Mouse (Mus musculus): Measurements from ENCODE around the gene Selenom. TPM values are rescaled to one million over a fixed set of nuclear protein-coding genes. Genes with fewer than 3 reads are reported as not detected.

The Selenom gene
- polyA plus RNA-seq, 2 experiments, result 201 to 214 TPM

GRCm38 (mm10) chr11:3536082-3536481 is 21.6 kb downstream of the Selenom start:
- TF ChIP-seq POLR2A (IDR thresholded peaks at IDR 0.05; ENCODE audit: borderline replicate concordance, extremely low read depth, insufficient read depth, insufficient read length), result no peak
- Histone ChIP-seq H3K9me3 (ENCODE audit: control insufficient read depth, low read length) (no peaks in the 10 kb centered on the region), H3K27ac (replicated peaks; ENCODE audit: low read depth, low read length) (peak overlapping the region; percentile 90), H3K4me3 (replicated peaks; ENCODE audit: low read length) (peak overlapping the region; percentile 44), H3K4me2 (replicated peaks; ENCODE audit: low read depth, low read length, severe bottlenecking) (peak overlapping the region; percentile 62), H3K9ac (ENCODE audit: low read depth, low read length, severe bottlenecking) (peak overlapping the region; percentile 58), H3K36me3 (ENCODE audit: control insufficient read depth, insufficient read depth, low read length) (peaks cover 39% of the 10 kb centered on the region), H3K4me1 (ENCODE audit: control insufficient read depth, insufficient read depth, low read length) (peaks cover 28% of the 10 kb centered on the region), H3K27me3 (ENCODE audit: control insufficient read depth, insufficient read depth, low read length) (no peaks in the 10 kb centered on the region)
- no peak for ATAC-seq (ENCODE audit: low FRiP score, low read depth)
- WGBS, result 32% methylated on average over 5 of the region's 5 CpGs
- DNase-seq (ENCODE audit: low spot score), result no peak

- WGBS, result 82% methylated on average over 5 of the region's 5 CpGs
- peaks cover 32% of the 10 kb centered on the region for H3K36me3 ChIP-seq (ENCODE audit: control insufficient read depth, insufficient read depth, low read length)
- TF ChIP-seq POLR2A (IDR thresholded peaks at IDR 0.05; ENCODE audit: borderline replicate concordance, extremely low read depth, insufficient read depth, insufficient read length), result no peak
- H3K27ac ChIP-seq (replicated peaks; ENCODE audit: low read depth, low read length), result no peak overlapping the region
- peaks cover 28% of the 10 kb centered on the region for H3K4me1 ChIP-seq (ENCODE audit: control insufficient read depth, insufficient read depth, low read length)
- peak overlapping the region; percentile 44; the same call in 1 of the 2 replicates for H3K4me3 ChIP-seq (replicated peaks; ENCODE audit: low read length)
- H3K4me2 ChIP-seq (replicated peaks; ENCODE audit: low read depth, low read length, severe bottlenecking), result peak overlapping the region; percentile 62; the same call in 1 of the 2 replicates
- DNase-seq (ENCODE audit: low spot score), result no peak
- H3K9ac ChIP-seq (ENCODE audit: low read depth, low read length, severe bottlenecking), result no peak overlapping the region
- ATAC-seq (ENCODE audit: low FRiP score, low read depth), result no peak
- no peaks in the 10 kb centered on the region for H3K9me3 ChIP-seq (ENCODE audit: control insufficient read depth, low read length)
- H3K27me3 ChIP-seq (ENCODE audit: control insufficient read depth, insufficient read depth, low read length), result no peaks in the 10 kb centered on the region
These were observed 22.4 kb downstream of the Selenom start for GRCm38 (mm10) chr11:3536745-3537333.

- no peak overlapping the region for H3K27ac ChIP-seq (replicated peaks; ENCODE audit: low read depth, low read length)
- ATAC-seq (ENCODE audit: low FRiP score, low read depth) (no peak), DNase-seq (ENCODE audit: low spot score) (no peak)
- TF ChIP-seq POLR2A (IDR thresholded peaks at IDR 0.05; ENCODE audit: borderline replicate concordance, extremely low read depth, insufficient read depth, insufficient read length), result no peak
- H3K27me3 ChIP-seq (ENCODE audit: control insufficient read depth, insufficient read depth, low read length), result no peaks in the 10 kb centered on the region
- H3K9ac ChIP-seq (ENCODE audit: low read depth, low read length, severe bottlenecking), result no peak overlapping the region
- peak overlapping the region; percentile 76 for H3K4me2 ChIP-seq (replicated peaks; ENCODE audit: low read depth, low read length, severe bottlenecking)
- WGBS, result 95% methylated on average over 3 of the region's 3 CpGs
- H3K36me3 ChIP-seq (ENCODE audit: control insufficient read depth, insufficient read depth, low read length), result peaks cover 23% of the 10 kb centered on the region
- no peaks in the 10 kb centered on the region for H3K9me3 ChIP-seq (ENCODE audit: control insufficient read depth, low read length)
- peak overlapping the region; percentile 64 for H3K4me3 ChIP-seq (replicated peaks; ENCODE audit: low read length)
- peaks cover 29% of the 10 kb centered on the region for H3K4me1 ChIP-seq (ENCODE audit: control insufficient read depth, insufficient read depth, low read length)
These were observed 23.2 kb downstream of the Selenom start for GRCm38 (mm10) chr11:3537711-3538110.

GRCm38 (mm10) chr11:3538341-3538740 is 23.9 kb downstream of the Selenom start:
- no peak overlapping the region; the same call in 1 of the 2 replicates for H3K27ac ChIP-seq (replicated peaks; ENCODE audit: low read depth, low read length)
- WGBS, result 64% methylated on average over 4 of the region's 4 CpGs

GRCm38 (mm10) chr11:3539111-3539825 is 24.8 kb downstream of the Selenom start:
- Histone ChIP-seq H3K4me2 (replicated peaks; ENCODE audit: low read depth, low read length, severe bottlenecking) (peak overlapping the region; percentile 76), H3K4me3 (replicated peaks; ENCODE audit: low read length) (peak overlapping the region; percentile 64), H3K36me3 (ENCODE audit: control insufficient read depth, insufficient read depth, low read length) (peaks cover 8% of the 10 kb centered on the region; the same call in 1 of the 2 replicates), H3K4me1 (ENCODE audit: control insufficient read depth, insufficient read depth, low read length) (peaks cover 39% of the 10 kb centered on the region), H3K27ac (replicated peaks; ENCODE audit: low read depth, low read length) (peak overlapping the region; percentile 61; the same call in 1 of the 2 replicates), H3K9me3 (ENCODE audit: control insufficient read depth, low read length) (no peaks in the 10 kb centered on the region), H3K27me3 (ENCODE audit: control insufficient read depth, insufficient read depth, low read length) (no peaks in the 10 kb centered on the region), H3K9ac (ENCODE audit: low read depth, low read length, severe bottlenecking) (peak overlapping the region; percentile 75)
- peak; percentile 96; the same call in 1 of the 2 replicates for TF ChIP-seq POLR2A (IDR thresholded peaks at IDR 0.05; ENCODE audit: borderline replicate concordance, extremely low read depth, insufficient read depth, insufficient read length)
- DNase-seq (ENCODE audit: low spot score) (peak; percentile 97), ATAC-seq (ENCODE audit: low FRiP score, low read depth) (peak; percentile 89)
- 6% methylated on average over 33 of the region's 33 CpGs for WGBS

More at GRCm38 (mm10) chr11:3538341-3538740, 23.9 kb downstream of the Selenom start:
- no peak for TF ChIP-seq POLR2A (IDR thresholded peaks at IDR 0.05; ENCODE audit: borderline replicate concordance, extremely low read depth, insufficient read depth, insufficient read length)
- peak overlapping the region; percentile 75 for H3K9ac ChIP-seq (ENCODE audit: low read depth, low read length, severe bottlenecking)
- DNase-seq (ENCODE audit: low spot score) (no peak), ATAC-seq (ENCODE audit: low FRiP score, low read depth) (no peak)
- peaks cover 35% of the 10 kb centered on the region for H3K4me1 ChIP-seq (ENCODE audit: control insufficient read depth, insufficient read depth, low read length)
- H3K4me3 ChIP-seq (replicated peaks; ENCODE audit: low read length), result peak overlapping the region; percentile 64
- no peaks in the 10 kb centered on the region for H3K9me3 ChIP-seq (ENCODE audit: control insufficient read depth, low read length)
- peak overlapping the region; percentile 76 for H3K4me2 ChIP-seq (replicated peaks; ENCODE audit: low read depth, low read length, severe bottlenecking)
- H3K27me3 ChIP-seq (ENCODE audit: control insufficient read depth, insufficient read depth, low read length), result no peaks in the 10 kb centered on the region
- H3K36me3 ChIP-seq (ENCODE audit: control insufficient read depth, insufficient read depth, low read length), result peaks cover 17% of the 10 kb centered on the region

Data from limb, embryonic 14.5 days (tissue).